Mouse (Mus musculus): ENCODE measurements around the gene Gcnt3.

- no peak for TF ChIP-seq ZNF384 (IDR thresholded peaks at IDR 0.05; ENCODE audit: low read depth, low read length)
- TF ChIP-seq ZC3H11A (IDR thresholded peaks at IDR 0.05; ENCODE audit: borderline replicate concordance, low read depth, low read length), result no peak
- no peak for TF ChIP-seq HCFC1 (IDR thresholded peaks at IDR 0.05; ENCODE audit: borderline replicate concordance, insufficient read depth, low read length)
- no peak for TF ChIP-seq MAFK (IDR thresholded peaks at IDR 0.05; ENCODE audit: insufficient read depth, low read depth, low read length)
- TF ChIP-seq CHD2 (IDR thresholded peaks at IDR 0.05; ENCODE audit: low read depth, low read length), result no peak
These were observed 44.7 kb upstream of the Gcnt3 start for GRCm38 (mm10) chr9:70082357-70083204.
